Mouse (Mus musculus): ENCODE results near the gene Slc6a6. TPM values are rescaled to one million over a fixed set of nuclear protein-coding genes. Genes with fewer than 3 reads are reported as not detected.

The Slc6a6 gene
- total RNA-seq, 1 experiment from 2014 or later: 36.7 TPM

DNA sequence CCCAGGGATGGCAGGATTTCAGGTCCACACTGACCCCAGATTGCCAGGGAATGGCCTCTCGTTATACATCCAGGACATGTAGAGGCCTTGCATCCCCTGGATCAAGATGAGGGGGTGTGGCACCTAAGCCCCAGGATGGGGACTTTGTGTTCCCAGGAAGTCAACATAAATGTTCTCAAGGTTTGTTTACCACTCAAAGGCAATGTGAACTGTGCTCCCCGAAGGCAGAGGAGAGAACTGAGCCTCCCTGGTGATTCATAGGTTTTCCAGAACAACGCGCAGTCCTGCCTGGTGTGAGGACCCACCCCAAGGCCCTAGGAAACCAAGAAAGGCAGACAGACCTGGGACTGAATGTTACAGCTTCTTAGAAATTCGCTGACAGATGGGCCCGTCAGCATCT, 18.6 kb upstream of the Slc6a6 start:
- no peak for ATAC-seq (replicated peaks in 1 of 2; ENCODE audit: insufficient read depth in 1 of 2, low FRiP score in 2 of 2, low TSS enrichment in 1 of 2, low read depth in 1 of 2, poor library complexity in 2 of 2, severe bottlenecking in 2 of 2)

DNA sequence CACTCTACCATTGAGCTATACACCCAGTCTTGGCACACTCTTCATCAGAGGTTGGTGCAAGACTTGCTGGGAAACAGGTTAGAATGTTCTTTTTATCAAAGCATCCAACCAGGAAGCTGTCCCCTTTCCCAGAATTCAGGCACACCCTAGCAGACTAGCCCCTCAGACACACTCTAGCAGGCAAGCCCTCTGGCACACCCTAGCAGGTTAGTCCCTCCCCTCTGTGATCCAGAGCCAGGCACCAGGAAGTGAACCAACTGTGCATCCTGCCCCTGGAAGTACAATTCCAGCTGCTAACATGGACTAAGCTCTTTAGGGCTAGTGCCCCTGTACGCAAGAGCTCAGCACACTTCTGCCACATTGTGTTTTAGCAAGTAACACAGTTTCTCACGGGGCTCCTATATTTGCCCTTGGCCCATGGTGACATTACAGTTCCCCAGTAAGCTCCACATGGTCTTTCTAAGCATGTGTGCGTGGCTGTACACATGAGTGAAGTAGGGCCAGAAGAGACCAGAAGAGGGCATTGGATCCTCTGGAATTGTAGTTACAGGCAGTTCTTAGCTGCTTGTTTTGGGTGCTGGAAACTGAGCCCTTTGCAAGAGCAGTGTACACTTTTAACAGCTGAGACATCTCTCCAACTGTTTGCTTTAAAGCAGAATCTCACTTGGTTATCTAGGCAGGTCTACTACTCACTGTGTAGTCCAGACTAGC, 17.7 kb upstream of the Slc6a6 start:
- no peak for ATAC-seq (replicated peaks in 1 of 2; ENCODE audit: insufficient read depth in 1 of 2, low FRiP score in 2 of 2, low TSS enrichment in 1 of 2, low read depth in 1 of 2, poor library complexity in 2 of 2, severe bottlenecking in 2 of 2)

DNA sequence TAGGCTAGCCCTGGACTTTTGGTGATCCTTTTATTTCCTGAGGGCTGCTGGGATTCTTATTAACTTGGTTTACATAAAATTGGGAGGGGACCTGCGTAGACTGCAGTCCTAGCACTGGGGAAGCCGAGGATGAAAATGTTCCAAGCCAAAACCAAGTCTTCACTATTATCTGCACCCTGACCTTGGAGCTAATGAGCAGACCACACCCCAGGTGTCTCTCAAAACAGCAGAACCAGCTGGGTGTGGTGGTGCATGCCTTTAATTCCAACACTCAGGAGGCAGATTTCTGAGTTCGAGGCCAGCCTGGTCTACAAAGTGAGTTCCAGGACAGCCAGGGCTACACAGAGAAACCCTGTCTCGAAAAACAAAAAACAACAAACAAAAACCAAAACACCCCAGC, 16.7 kb upstream of the Slc6a6 start:
- no peak for ATAC-seq (replicated peaks in 1 of 2; ENCODE audit: insufficient read depth in 1 of 2, low FRiP score in 2 of 2, low TSS enrichment in 1 of 2, low read depth in 1 of 2, poor library complexity in 2 of 2, severe bottlenecking in 2 of 2)

DNA sequence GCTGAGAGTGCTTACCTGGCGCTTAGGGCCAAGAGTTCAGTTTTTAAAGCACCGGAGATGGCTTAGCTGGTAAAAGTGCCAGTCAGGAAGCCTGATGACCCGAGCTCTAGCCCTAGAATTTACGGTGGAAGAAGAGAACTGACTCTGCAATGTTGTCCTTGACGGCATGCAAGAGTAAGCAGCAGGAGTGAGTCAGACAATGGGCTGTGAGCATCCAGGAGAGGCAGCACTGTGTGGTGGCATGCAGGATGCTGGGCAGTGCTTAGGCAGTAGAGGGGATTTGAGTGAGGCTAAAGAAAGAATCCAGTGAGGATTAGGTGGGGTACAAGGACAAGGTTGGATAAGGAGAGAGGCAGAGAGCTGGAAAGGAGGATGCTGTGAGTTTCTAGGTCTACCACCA, 15.6 kb upstream of the Slc6a6 start:
- no peak for ATAC-seq (replicated peaks in 1 of 2; ENCODE audit: insufficient read depth in 1 of 2, low FRiP score in 2 of 2, low TSS enrichment in 1 of 2, low read depth in 1 of 2, poor library complexity in 2 of 2, severe bottlenecking in 2 of 2)

DNA sequence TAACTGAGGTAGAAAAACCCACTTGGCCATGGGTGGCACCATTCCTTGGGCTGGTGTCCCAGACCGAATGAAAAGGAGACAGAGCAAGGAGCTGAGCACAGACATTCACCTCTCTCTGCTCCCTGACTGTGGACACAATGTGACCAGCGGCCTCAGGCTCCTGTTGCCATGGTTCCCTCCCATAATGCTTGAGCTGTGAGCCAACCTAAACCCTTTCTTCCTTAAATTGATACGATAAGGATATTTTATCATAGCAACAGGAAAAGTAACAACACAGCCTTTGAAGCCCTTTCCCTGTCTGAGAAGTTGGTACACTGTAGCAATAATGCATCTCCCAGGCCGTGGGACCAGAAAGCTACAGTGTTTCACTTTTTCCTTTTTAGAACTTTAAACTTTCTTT, 14.6 kb upstream of the Slc6a6 start:
- no peak for ATAC-seq (replicated peaks in 1 of 2; ENCODE audit: insufficient read depth in 1 of 2, low FRiP score in 2 of 2, low TSS enrichment in 1 of 2, low read depth in 1 of 2, poor library complexity in 2 of 2, severe bottlenecking in 2 of 2)

DNA sequence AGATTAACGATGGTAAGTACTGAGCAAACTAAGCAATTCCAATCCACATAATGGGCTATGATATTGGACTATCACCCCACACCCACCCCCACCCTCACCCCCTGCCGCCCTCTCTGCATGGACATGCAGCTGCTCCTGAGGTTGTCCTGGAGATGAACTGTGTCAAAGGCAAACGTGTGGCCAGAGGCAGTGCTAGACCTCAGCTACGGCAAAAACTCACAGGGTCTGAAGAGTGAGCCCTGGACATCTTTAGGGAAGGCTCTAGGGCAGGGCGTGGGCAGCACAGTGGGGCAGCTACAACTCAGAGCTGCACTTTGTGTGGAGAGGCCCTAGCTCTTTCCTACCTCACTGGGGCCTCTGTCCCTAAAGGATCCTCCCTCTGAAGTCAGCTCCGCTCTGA, 13.6 kb upstream of the Slc6a6 start:
- ATAC-seq (replicated peaks in 1 of 2; ENCODE audit: insufficient read depth in 1 of 2, low FRiP score in 2 of 2, low TSS enrichment in 1 of 2, low read depth in 1 of 2, poor library complexity in 2 of 2, severe bottlenecking in 2 of 2): no peak

DNA sequence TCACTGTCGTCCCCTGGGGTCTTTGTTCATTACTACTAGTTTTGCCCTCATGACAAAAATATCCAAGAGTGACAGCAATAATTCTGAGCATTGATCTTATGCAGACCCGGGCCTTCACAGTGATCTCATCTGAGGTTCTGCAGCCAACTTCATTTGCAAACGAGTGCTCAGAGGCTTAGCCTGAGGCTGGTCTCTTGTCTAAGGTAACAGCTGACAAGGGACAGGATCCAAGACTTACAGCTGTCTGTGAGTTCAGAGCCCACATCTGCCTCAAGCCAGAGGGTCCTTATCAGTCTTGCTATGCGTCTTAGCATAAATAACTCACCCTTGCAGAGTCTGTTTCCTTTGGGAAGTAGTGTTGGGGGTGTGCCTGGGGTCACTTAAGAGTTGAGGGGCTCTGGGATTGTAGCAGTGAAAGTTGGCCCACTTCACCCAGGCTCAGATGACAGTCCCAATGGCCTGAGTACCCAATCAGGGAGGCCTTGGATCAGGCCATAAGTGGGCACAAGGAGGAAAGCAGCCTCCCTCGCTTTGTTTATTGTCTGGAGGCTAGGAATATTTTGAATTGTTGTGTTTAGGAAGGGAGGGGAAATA, 9.0 kb upstream of the Slc6a6 start:
- no peak for ATAC-seq (replicated peaks in 1 of 2; ENCODE audit: insufficient read depth in 1 of 2, low FRiP score in 2 of 2, low TSS enrichment in 1 of 2, low read depth in 1 of 2, poor library complexity in 2 of 2, severe bottlenecking in 2 of 2)

DNA sequence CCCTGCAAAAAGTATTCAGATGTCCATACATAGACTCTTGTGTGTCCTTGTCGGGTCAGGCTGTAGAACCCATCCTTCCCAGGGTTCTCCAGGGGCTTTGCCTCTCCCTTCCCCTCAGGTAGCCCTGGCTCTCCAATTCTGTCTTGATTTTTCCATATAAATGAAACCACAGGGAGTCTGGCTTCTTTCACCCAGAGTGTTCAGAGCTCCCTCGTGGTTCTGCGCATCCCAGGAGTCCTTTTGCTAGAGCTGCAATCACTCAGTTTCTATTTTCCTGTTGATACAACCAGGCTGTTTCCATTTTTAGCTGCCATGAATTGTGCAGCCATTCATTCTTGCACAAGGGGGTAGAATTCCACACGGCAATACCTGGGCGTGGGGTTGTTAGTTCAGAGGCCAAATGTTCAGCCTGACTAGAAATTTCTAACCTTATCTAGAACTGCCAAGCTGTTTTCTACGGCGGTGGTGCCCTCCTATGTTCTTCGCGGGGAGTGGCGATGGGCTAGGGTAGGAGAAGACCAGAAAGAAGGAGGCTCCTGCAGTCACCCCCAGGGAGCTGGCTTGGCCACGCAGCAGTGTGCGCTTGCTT, 5.3 kb upstream of the Slc6a6 start:
- 0 out of 4 replicates have a peak, but pooled peaks of 1 of the 2 experiments have one; percentile 0 for ATAC-seq (replicated peaks in 1 of 2; ENCODE audit: insufficient read depth in 1 of 2, low FRiP score in 2 of 2, low TSS enrichment in 1 of 2, low read depth in 1 of 2, poor library complexity in 2 of 2, severe bottlenecking in 2 of 2)

DNA sequence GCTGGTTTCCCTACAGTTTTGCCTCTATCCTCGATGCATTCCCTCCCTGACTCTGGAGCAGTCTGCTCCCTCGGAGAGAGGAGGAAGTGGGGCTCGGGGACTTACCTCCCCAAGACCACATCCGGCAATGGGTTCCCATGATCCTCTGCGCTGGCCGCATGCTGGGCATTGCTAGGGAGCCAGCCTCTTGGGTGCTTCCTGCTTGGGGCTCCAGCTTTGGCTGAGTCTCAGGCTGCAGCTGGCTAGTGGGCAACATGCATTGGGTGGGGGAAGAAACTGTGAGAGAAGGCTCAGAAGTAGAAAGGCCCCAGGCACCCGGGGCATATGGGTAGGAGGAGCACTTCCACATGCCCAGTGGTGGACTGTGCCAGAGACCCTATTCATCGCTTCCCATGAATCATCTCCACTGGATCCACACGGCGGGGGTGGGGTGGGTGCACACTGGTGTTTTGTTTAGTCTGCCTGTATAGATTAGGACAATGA, 4.7 kb upstream of the Slc6a6 start:
- peak; percentile 82 to 87 for ATAC-seq (replicated peaks in 1 of 2; ENCODE audit: insufficient read depth in 1 of 2, low FRiP score in 2 of 2, low TSS enrichment in 1 of 2, low read depth in 1 of 2, poor library complexity in 2 of 2, severe bottlenecking in 2 of 2)

DNA sequence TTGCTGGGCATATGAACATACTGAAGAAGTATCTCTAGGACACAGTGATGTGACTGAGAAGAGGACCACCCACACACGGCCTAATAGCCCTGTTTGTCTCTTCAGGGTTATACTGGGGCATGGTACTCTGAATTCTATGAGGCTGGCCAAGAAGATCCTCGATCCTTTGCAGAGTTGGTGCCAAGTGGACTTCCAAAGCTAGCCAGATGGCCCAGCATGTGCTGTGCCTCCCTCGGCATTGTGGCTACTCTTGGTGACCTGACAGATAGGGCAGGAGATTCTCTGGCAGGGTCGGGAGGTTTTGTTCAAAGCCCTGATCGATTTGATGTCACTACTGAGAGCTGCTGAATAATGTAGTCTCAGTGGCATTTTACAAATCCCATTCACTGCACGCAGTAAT, 4.1 kb upstream of the Slc6a6 start:
- no peak for ATAC-seq (replicated peaks in 1 of 2; ENCODE audit: insufficient read depth in 1 of 2, low FRiP score in 2 of 2, low TSS enrichment in 1 of 2, low read depth in 1 of 2, poor library complexity in 2 of 2, severe bottlenecking in 2 of 2)

DNA sequence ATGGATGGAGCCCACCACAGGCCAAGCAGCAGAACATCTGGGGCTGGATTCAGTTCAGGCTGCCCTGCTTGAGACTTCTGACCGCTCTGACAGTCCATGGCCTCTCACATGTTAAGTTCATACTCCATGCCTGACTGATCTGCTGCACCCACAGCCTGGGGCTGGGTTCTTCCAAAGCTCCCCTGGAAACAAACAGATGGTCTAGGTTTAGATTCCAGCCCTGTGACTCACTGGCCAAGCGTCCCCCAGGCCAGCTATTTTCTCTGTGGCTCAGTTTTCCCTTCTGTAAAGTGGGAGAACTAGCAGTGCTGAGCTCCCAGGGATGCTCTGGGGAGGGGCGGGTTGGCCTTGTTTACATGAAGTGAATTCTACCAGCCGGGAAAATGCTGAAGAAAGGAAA, 2.0 kb upstream of the Slc6a6 start:
- ATAC-seq (replicated peaks in 1 of 2; ENCODE audit: insufficient read depth in 1 of 2, low FRiP score in 2 of 2, low TSS enrichment in 1 of 2, low read depth in 1 of 2, poor library complexity in 2 of 2, severe bottlenecking in 2 of 2): no peak

DNA sequence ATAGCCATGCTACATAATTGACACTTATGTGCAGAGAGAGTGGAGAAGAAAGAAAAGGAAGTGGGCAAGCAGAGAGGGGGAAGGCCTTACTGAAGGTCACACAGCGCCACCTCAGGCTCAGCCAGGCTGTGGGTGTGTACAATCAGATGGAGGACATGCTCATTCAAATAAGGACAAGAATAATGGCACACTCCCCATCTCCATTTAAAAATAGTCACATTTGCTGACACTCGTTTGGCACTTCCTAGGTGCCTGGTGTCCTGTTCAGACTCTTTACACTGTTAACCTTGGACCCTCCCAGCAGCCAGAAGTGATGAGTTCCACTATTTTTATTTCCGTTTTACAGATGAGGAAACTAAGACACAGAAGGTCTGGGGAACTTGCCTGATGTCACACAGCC, 732 bp upstream of the Slc6a6 start:
- ATAC-seq (replicated peaks in 1 of 2; ENCODE audit: insufficient read depth in 1 of 2, low FRiP score in 2 of 2, low TSS enrichment in 1 of 2, low read depth in 1 of 2, poor library complexity in 2 of 2, severe bottlenecking in 2 of 2): peak in 1 of 2 experiments; percentile 20; a peak in 1 of 4 replicates

DNA sequence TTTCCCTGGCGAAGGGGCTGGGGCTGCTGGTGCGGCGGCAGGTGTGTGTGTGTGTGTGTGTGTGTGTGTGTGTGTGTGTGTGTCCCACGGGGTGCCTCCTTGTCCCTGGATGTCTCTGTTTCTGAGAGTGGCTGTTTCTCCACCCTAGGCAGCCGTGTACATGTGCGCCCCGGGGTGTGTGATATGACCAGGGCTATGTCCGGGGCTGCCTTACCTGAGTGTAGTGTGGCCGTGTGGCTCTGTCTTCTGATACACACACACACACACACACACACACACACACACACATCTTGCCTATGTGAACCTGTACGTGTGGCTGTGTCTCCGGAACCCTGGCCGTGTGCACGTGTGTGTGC, 599 bp downstream of the Slc6a6 start:
- ATAC-seq (replicated peaks in 1 of 2; ENCODE audit: insufficient read depth in 1 of 2, low FRiP score in 2 of 2, low TSS enrichment in 1 of 2, low read depth in 1 of 2, poor library complexity in 2 of 2, severe bottlenecking in 2 of 2): no peak

DNA sequence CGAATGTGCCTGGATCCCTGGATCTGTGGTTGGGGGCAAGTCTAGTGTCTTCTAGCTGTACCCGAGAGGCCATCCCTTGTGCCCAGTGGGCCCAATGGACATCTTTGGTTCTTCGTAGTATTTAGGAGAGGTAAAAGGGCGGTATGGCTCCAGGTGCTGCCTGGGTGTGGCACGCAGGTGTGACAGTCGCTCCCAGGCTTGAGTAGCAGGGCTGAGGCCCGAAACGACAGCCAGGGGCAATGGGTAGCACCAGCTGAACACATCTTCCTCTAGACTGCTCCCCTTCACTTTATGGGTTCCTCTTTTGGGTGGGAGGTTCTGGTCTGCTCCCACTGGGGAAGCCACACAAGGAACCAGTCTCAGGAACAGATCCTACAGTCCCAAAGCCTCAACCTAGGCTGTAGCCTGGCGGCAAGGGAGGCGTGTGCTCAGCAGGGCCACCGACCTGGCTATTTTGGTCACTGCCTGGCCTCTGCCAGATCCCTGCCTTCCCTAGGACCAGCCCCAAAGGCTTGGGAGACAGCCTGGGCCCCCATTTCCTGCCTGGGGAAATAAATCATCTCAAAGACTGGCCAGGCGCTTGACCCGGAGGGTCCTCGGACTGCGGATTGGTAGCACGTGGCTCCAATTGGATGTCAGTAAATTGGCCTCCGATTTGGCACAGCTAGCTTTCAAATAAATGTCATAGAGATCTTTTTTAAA, 1.1 kb downstream of the Slc6a6 start:
- peak; percentile 20 to 35 for ATAC-seq (replicated peaks in 1 of 2; ENCODE audit: insufficient read depth in 1 of 2, low FRiP score in 2 of 2, low TSS enrichment in 1 of 2, low read depth in 1 of 2, poor library complexity in 2 of 2, severe bottlenecking in 2 of 2)

DNA sequence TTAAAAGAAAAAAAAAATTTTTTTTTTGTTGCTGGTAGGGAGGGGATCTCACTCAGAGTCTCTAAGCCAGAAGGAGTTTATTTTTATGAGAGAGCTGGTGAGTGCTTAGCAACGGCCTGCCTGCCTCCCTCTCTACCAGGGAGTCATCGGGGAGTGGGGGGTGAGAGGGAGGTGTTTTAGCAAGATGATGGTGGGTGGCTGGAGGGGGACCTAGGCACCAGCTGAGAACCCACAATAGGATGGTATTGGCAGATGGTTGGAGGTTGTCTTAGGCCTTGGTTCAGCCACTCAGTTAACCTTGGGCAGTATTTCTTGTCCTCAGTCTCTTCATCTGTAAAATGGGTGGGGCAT, 1.7 kb downstream of the Slc6a6 start:
- ATAC-seq (replicated peaks in 1 of 2; ENCODE audit: insufficient read depth in 1 of 2, low FRiP score in 2 of 2, low TSS enrichment in 1 of 2, low read depth in 1 of 2, poor library complexity in 2 of 2, severe bottlenecking in 2 of 2): no peak; a peak in 1 of 4 replicates

DNA sequence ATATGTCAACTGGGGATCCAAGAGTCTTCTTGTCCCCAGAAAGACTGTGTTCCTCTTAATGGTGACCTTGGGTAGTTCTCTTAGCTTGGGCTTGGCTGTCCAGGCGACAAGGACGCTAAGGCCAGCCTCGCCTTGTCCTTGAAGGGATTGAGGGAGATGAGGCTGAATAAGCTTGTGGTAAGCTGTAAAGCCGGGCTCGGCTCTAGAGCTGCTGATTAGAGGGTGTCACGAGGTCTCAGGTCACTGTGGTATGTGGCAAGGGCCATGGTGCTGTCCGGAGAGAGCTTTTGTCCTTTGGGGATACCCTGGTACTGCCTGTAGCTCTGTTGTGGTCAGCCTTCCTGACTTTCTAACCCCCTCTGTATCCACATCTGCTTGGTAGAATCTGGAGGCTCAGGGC, 2.0 kb downstream of the Slc6a6 start:
- ATAC-seq (replicated peaks in 1 of 2; ENCODE audit: insufficient read depth in 1 of 2, low FRiP score in 2 of 2, low TSS enrichment in 1 of 2, low read depth in 1 of 2, poor library complexity in 2 of 2, severe bottlenecking in 2 of 2): no peak

DNA sequence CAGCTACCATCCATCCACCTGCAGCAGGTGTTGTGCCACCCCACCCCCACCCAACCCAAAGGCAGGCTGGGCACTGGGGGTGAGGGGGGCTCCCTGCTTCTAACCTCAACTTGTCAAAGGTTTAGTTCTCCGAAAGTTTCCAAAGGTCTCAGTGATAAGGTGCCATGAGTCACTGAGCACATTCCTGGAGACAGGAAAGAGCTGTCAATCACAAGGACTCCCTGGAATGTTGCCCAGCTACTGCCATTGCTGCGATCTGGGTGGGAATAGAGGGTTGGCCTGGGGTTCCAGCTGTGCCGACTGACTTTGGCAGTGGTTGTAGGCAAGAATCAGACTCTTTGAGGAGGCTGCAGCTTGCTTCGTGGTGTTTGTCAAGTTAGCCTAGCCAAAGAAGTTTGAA, 2.7 kb downstream of the Slc6a6 start:
- no peak for ATAC-seq (replicated peaks in 1 of 2; ENCODE audit: insufficient read depth in 1 of 2, low FRiP score in 2 of 2, low TSS enrichment in 1 of 2, low read depth in 1 of 2, poor library complexity in 2 of 2, severe bottlenecking in 2 of 2)

DNA sequence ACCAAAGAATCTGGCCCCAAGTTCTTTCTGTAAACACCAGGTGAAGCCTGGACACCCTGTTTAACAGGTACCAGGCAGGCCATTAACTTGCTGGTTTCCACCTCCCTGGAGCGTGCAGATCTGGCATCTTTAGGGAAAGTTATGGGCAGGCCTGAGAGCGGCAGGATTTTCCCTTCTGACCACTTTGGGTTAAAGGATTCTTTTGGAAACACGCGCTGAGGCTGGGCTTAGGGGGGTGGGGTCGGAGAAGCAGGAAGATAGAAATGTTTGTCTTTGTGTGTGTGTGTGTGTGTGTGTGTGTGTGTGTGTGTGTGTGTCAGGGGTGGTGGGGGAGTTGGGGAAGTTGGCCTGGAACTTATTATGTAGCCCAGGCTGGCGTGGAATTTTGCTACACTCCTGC, 4.2 kb downstream of the Slc6a6 start:
- no peak for ATAC-seq (replicated peaks in 1 of 2; ENCODE audit: insufficient read depth in 1 of 2, low FRiP score in 2 of 2, low TSS enrichment in 1 of 2, low read depth in 1 of 2, poor library complexity in 2 of 2, severe bottlenecking in 2 of 2)

All from hematopoietic stem cell, adult 5-6 weeks (primary cell).